Mouse (Mus musculus) thymus, postnatal 4 days (tissue): ENCODE measurements around the gene Wdr90.
A peak's percentile ranks its signal among the peaks of the same experiment; 100 is the strongest.

Experiments used
- DNase-seq: peaks from one replicate; pipeline ENCODE4 v3.0.0; 2021

Gene Wdr90

GRCm38 (mm10) chr17:25801029-25801428 lies 60.3 kb downstream of the Wdr90 start:
- DNase-seq: peak; percentile 73

GRCm38 (mm10) chr17:25796951-25797369 lies 64.3 kb downstream of the Wdr90 start, which contains the start of gene Metrn:
Gene Metrn (minus strand): TSS chr17:25797136.
- DNase-seq: peak; percentile 97

GRCm38 (mm10) chr17:25796211-25796771 lies 65.0 kb downstream of the Wdr90 start:
- peak; percentile 59 for DNase-seq

- no peak for DNase-seq
These were observed 65.7 kb downstream of the Wdr90 start, which contains the start of gene AC134908.4 for GRCm38 (mm10) chr17:25795609-25796092. Gene AC134908.4 (minus strand): TSS chr17:25795659.

- no peak for DNase-seq
These were observed 66.3 kb downstream of the Wdr90 start for GRCm38 (mm10) chr17:25794998-25795397.
